Mouse (Mus musculus): ENCODE data around the gene Rora. TPM values are rescaled to one million over a fixed set of nuclear protein-coding genes. Genes with fewer than 3 reads are reported as not detected.
A peak's percentile ranks its signal among the peaks of the same experiment; 100 is the strongest.

Rora gene
- polyA plus RNA-seq, 1 experiment = 11.7 TPM

- no peak for DNase-seq (ENCODE audit: low read depth)
- TF ChIP-seq POLR2A (IDR thresholded peaks at IDR 0.05; ENCODE audit: borderline replicate concordance, extremely low read depth, insufficient read depth, insufficient read length, poor library complexity, severe bottlenecking) (no peak), CTCF (IDR thresholded peaks at IDR 0.05; ENCODE audit: borderline replicate concordance, extremely low read depth, insufficient read depth, insufficient read length) (peak; percentile 37; the same call in 1 of the 2 replicates)
These were observed 507.2 kb downstream of the Rora start for GRCm38 (mm10) chr9:69160818-69161217.

GRCm38 (mm10) chr9:69164653-69165052 lies 511.1 kb downstream of the Rora start:
- DNase-seq (ENCODE audit: low read depth) = no peak
- TF ChIP-seq POLR2A (IDR thresholded peaks at IDR 0.05; ENCODE audit: borderline replicate concordance, extremely low read depth, insufficient read depth, insufficient read length, poor library complexity, severe bottlenecking) (no peak), CTCF (IDR thresholded peaks at IDR 0.05; ENCODE audit: borderline replicate concordance, extremely low read depth, insufficient read depth, insufficient read length) (no peak)

- no peak for DNase-seq (ENCODE audit: low read depth)
- TF ChIP-seq CTCF (IDR thresholded peaks at IDR 0.05; ENCODE audit: borderline replicate concordance, extremely low read depth, insufficient read depth, insufficient read length) (no peak), POLR2A (IDR thresholded peaks at IDR 0.05; ENCODE audit: borderline replicate concordance, extremely low read depth, insufficient read depth, insufficient read length, poor library complexity, severe bottlenecking) (no peak)
These were observed 511.7 kb downstream of the Rora start for GRCm38 (mm10) chr9:69165096-69165836.

DNA sequence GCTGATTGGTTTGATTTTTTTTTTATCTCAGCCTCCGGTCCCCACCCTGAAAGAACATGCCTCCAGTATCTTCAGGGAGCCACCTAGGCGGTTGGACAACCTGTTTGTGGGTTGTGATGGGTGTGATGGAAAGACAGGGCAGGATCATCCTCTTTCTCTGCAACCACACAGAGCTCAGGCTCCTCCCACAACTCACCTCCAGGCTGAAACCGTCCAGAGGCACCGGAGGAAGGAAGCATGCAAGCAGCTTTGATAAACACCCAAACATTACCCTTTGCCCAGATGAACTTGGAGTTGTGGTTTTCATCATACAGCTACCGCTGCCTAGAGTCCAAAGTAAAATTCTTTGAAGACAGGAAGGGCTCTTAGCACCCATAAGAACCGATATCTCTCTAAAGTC lies 520.5 kb downstream of the Rora start:
- DNase-seq (ENCODE audit: low read depth) = no peak
- no peak for TF ChIP-seq CTCF (IDR thresholded peaks at IDR 0.05; ENCODE audit: borderline replicate concordance, extremely low read depth, insufficient read depth, insufficient read length)
- no peak for TF ChIP-seq POLR2A (IDR thresholded peaks at IDR 0.05; ENCODE audit: borderline replicate concordance, extremely low read depth, insufficient read depth, insufficient read length, poor library complexity, severe bottlenecking)

GRCm38 (mm10) chr9:69174527-69175116 lies 521.0 kb downstream of the Rora start:
- DNase-seq (ENCODE audit: low read depth) = no peak
- TF ChIP-seq POLR2A (IDR thresholded peaks at IDR 0.05; ENCODE audit: borderline replicate concordance, extremely low read depth, insufficient read depth, insufficient read length, poor library complexity, severe bottlenecking) = no peak
- TF ChIP-seq CTCF (IDR thresholded peaks at IDR 0.05; ENCODE audit: borderline replicate concordance, extremely low read depth, insufficient read depth, insufficient read length) = no peak

DNA sequence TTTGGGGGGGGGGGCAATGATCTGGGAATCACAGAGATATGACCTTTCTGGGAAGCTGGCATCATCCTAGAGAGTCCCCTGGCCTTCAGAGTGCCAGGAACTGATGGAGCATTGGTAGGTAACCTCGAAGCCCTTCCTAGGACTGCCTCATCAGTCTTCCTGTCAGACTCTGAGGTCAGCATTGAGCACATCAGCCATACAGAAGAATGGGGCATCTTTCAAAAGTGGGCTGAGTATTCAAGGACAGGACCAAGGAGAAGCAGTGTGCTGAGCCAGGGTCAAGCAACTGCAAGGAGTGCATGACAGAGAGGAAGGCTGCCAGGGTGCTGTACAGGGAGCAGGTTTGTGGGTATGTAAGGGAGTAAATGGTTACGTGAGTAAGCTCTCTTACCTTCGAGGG lies 523.4 kb downstream of the Rora start:
- TF ChIP-seq POLR2A (IDR thresholded peaks at IDR 0.05; ENCODE audit: borderline replicate concordance, extremely low read depth, insufficient read depth, insufficient read length, poor library complexity, severe bottlenecking) = no peak
- no peak for TF ChIP-seq CTCF (IDR thresholded peaks at IDR 0.05; ENCODE audit: borderline replicate concordance, extremely low read depth, insufficient read depth, insufficient read length)
- DNase-seq (ENCODE audit: low read depth) = no peak

GRCm38 (mm10) chr9:69179224-69179623 lies 525.6 kb downstream of the Rora start:
- no peak for DNase-seq (ENCODE audit: low read depth)
- TF ChIP-seq CTCF (IDR thresholded peaks at IDR 0.05; ENCODE audit: borderline replicate concordance, extremely low read depth, insufficient read depth, insufficient read length) = no peak
- TF ChIP-seq POLR2A (IDR thresholded peaks at IDR 0.05; ENCODE audit: borderline replicate concordance, extremely low read depth, insufficient read depth, insufficient read length, poor library complexity, severe bottlenecking) = no peak

DNA sequence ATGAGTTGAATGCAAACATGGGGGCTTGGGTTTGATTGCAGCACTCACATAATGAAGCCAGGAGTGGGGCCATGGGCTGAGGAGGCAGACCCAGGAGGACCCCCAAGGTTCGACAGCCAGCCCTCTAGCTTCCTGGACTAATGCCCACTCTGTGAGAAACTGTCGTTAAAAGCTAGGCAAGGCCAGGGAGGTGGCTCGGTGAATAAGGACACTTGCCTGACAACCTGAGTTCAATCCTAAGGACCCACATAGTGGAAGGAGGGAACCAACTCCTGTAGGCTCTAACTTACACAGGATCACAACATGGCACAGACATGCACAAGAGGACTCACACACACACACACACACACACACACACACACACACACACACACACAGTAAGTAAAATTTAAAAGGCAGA lies 527.4 kb downstream of the Rora start:
- DNase-seq (ENCODE audit: low read depth) = no peak
- TF ChIP-seq POLR2A (IDR thresholded peaks at IDR 0.05; ENCODE audit: borderline replicate concordance, extremely low read depth, insufficient read depth, insufficient read length, poor library complexity, severe bottlenecking) (no peak), CTCF (IDR thresholded peaks at IDR 0.05; ENCODE audit: borderline replicate concordance, extremely low read depth, insufficient read depth, insufficient read length) (no peak)

- DNase-seq (ENCODE audit: low read depth) = no peak
These were observed 527.8 kb downstream of the Rora start for GRCm38 (mm10) chr9:69181411-69181810.

DNA sequence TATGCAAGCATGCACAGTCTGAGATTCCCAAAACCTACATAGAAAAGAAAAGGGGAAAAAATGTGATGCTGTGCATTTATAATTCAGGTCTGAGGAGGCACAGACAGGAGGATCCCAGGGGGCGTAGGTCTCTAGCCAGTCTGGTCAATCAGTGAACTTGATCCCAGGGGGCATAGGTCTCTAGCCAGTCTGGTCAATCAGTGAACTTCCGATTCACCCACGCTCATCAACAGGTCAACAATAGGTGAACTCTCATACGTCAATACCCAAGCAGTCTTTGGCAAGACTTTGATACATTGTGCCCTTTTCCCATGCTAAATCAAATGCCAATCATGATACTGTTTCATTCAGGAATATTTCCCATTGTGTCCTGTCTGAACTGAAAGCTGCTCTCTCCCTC lies 530.3 kb downstream of the Rora start:
- DNase-seq (ENCODE audit: low read depth) = no peak
- TF ChIP-seq CTCF (IDR thresholded peaks at IDR 0.05; ENCODE audit: borderline replicate concordance, extremely low read depth, insufficient read depth, insufficient read length) = no peak
- TF ChIP-seq POLR2A (IDR thresholded peaks at IDR 0.05; ENCODE audit: borderline replicate concordance, extremely low read depth, insufficient read depth, insufficient read length, poor library complexity, severe bottlenecking) = no peak

More at GRCm38 (mm10) chr9:69181411-69181810, 527.8 kb downstream of the Rora start:
- no peak for TF ChIP-seq CTCF (IDR thresholded peaks at IDR 0.05; ENCODE audit: borderline replicate concordance, extremely low read depth, insufficient read depth, insufficient read length)
- TF ChIP-seq POLR2A (IDR thresholded peaks at IDR 0.05; ENCODE audit: borderline replicate concordance, extremely low read depth, insufficient read depth, insufficient read length, poor library complexity, severe bottlenecking) = no peak

GRCm38 (mm10) chr9:69190726-69191125 lies 537.1 kb downstream of the Rora start:
- TF ChIP-seq POLR2A (IDR thresholded peaks at IDR 0.05; ENCODE audit: borderline replicate concordance, extremely low read depth, insufficient read depth, insufficient read length, poor library complexity, severe bottlenecking) (no peak), CTCF (IDR thresholded peaks at IDR 0.05; ENCODE audit: borderline replicate concordance, extremely low read depth, insufficient read depth, insufficient read length) (no peak)
- DNase-seq (ENCODE audit: low read depth) = no peak

DNA sequence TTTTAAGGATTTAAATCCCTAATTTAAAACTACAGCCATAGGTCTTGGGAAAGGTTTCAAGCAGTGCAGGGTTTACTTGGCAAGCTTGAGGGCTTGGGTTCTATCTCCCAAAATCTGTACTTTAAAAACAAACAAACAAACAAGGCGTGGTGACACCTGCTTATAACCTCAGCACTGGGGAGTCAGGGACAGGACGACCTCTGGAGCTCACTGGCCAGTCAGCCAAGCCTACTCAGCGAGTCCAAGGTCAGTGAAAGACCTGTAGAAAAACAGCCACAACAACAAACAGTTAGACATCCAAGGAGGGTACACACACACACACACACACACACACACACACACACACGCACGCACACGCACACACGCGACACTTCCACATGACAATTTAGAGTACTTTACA lies 538.9 kb downstream of the Rora start:
- TF ChIP-seq CTCF (IDR thresholded peaks at IDR 0.05; ENCODE audit: borderline replicate concordance, extremely low read depth, insufficient read depth, insufficient read length) (no peak), POLR2A (IDR thresholded peaks at IDR 0.05; ENCODE audit: borderline replicate concordance, extremely low read depth, insufficient read depth, insufficient read length, poor library complexity, severe bottlenecking) (no peak)
- DNase-seq (ENCODE audit: low read depth) = no peak

Data from brain, embryonic 14.5 days (tissue).